Mouse (Mus musculus) cortical plate, adult 2 months (tissue): Measurements from ENCODE around the gene Zfp981.

Source experiments
- CTCF ChIP-seq: fragments of 200-500 bp; IDR thresholded peaks from 2 replicates; pipeline ENCODE4 v1.5.1; 2011; ENCODE audit warnings: mild to moderate bottlenecking, control low read depth, low read length; ENCODE audit not compliant: insufficient read depth; ENCODE audit errors: extremely low read depth
- POLR2A ChIP-seq: fragments of 200-500 bp; IDR thresholded peaks from 2 replicates; pipeline ENCODE4 v1.6.1; 2011; ENCODE audit warnings: mild to moderate bottlenecking, low read length, control low read depth; ENCODE audit not compliant: insufficient read depth; ENCODE audit errors: extremely low read depth

- TF ChIP-seq CTCF (no peak), POLR2A (no peak)
Observed at GRCm38 (mm10) chr4:146456061-146456726, 45.6 kb upstream of the Zfp981 start.
